Mouse (Mus musculus) olfactory bulb, adult 2 months (tissue): ENCODE measurements around the gene Gm2a. TPM values are rescaled to one million over a fixed set of nuclear protein-coding genes. Genes with fewer than 3 reads are reported as not detected.

Experiments used
- H3K27ac ChIP-seq: fragments of 200-500 bp; 2 replicates; pipeline ENCODE4 v1.5.1; 2012; ENCODE audit warnings: low read depth, low read length; ENCODE audit not compliant: insufficient read depth
- H3K4me1 ChIP-seq: fragments of 200-500 bp; 2 replicates; pipeline ENCODE4 v1.6.1; 2012; ENCODE audit warnings: low read length; ENCODE audit not compliant: control insufficient read depth, insufficient read depth
- H3K4me3 ChIP-seq: fragments of 200-500 bp; 2 replicates; pipeline ENCODE4 v1.5.1; 2012; ENCODE audit warnings: mild to moderate bottlenecking, low read depth, low read length, moderate library complexity; ENCODE audit not compliant: insufficient read depth
- CTCF ChIP-seq: fragments of 200-500 bp; IDR thresholded peaks from 2 replicates; pipeline ENCODE4 v1.5.1; 2012; ENCODE audit warnings: low read depth, mild to moderate bottlenecking, low read length, moderate library complexity; ENCODE audit not compliant: insufficient read depth
- POLR2A ChIP-seq: fragments of 200-500 bp; IDR thresholded peaks from 2 replicates; pipeline ENCODE4 v1.6.1; 2012; ENCODE audit warnings: mild to moderate bottlenecking, low read depth, low read length, moderate library complexity; ENCODE audit not compliant: insufficient read depth
- WGBS: fragments of 180-500 bp; shearing (Covaris S2); methylation state at CpG from one replicate; pipeline ENCODE4 v1.1.7; 2018; 5-methylcytosine and 5-hydroxymethylcytosine counted together
- polyA plus RNA-seq: library from polyadenylated mRNA; stranded (reverse); fragments of >200 nt; gene quantifications from 2 replicates; pipeline ENCODE4 v1.2.4, GENCODE M21; 2012; ENCODE audit warnings: low replicate concordance; ENCODE audit not compliant: missing spikeins, insufficient read depth, insufficient read length

Gene Gm2a
- polyA plus RNA-seq, 1 experiment, result not detected

GRCm38 (mm10) chr11:55134871-55135270 lies 37.0 kb downstream of the Gm2a start:
- TF ChIP-seq POLR2A (no peak), CTCF (no peak)
- 89% methylated on average over 5 of the region's 5 CpGs for WGBS
- no peak overlapping the region for H3K4me3 ChIP-seq
- no peak overlapping the region for H3K27ac ChIP-seq
- peaks cover 4% of the 10 kb centered on the region for H3K4me1 ChIP-seq

- 63% methylated on average over 15 of the region's 15 CpGs for WGBS
- Histone ChIP-seq H3K4me1 (peaks cover 4% of the 10 kb centered on the region), H3K27ac (no peak overlapping the region), H3K4me3 (no peak overlapping the region)
- TF ChIP-seq CTCF (no peak), POLR2A (no peak)
Measured at GRCm38 (mm10) chr11:55136770-55137547, 39.0 kb downstream of the Gm2a start.

- TF ChIP-seq CTCF (no peak), POLR2A (no peak)
- H3K4me1 ChIP-seq, result peaks cover 4% of the 10 kb centered on the region
Measured at GRCm38 (mm10) chr11:55137646-55138045, 39.7 kb downstream of the Gm2a start.

GRCm38 (mm10) chr11:55141502-55141901 lies 43.6 kb downstream of the Gm2a start:
- TF ChIP-seq CTCF (no peak), POLR2A (no peak)
- Histone ChIP-seq H3K4me1 (peaks cover 4% of the 10 kb centered on the region), H3K4me3 (no peak overlapping the region), H3K27ac (no peak overlapping the region)
- 84% methylated on average over 4 of the region's 4 CpGs for WGBS

More at GRCm38 (mm10) chr11:55137646-55138045, 39.7 kb downstream of the Gm2a start:
- H3K4me3 ChIP-seq, result no peak overlapping the region
- no peak overlapping the region for H3K27ac ChIP-seq

- 58% methylated on average over 5 of the region's 5 CpGs for WGBS
- no peaks in the 10 kb centered on the region; the same call in 1 of the 2 replicates for H3K4me1 ChIP-seq
- no peak overlapping the region for H3K27ac ChIP-seq
- H3K4me3 ChIP-seq, result no peak overlapping the region
- no peak for TF ChIP-seq POLR2A
- TF ChIP-seq CTCF, result no peak
Measured at GRCm38 (mm10) chr11:55144011-55144410, 46.1 kb downstream of the Gm2a start.

DNA sequence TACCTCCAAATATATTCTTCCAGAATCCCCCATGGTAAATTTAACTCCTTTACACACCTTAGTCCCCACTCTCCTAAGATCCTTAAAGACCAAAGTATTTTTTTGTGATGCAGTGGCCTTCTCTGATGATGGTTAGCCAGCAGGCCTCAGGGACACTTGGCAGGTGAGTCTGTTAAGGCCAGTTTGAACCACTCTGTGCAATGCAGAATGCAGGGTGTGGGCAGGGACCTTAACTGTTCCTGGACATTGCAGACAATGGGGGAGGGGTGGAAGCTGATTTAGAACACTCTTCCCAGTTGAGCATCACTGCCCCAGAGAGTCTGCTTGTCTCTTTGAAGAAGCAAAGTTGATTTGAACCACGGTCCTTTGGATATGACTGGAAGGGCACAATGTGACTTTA lies 48.9 kb downstream of the Gm2a start:
- TF ChIP-seq CTCF (no peak), POLR2A (no peak)
- Histone ChIP-seq H3K4me3 (no peak overlapping the region), H3K27ac (no peak overlapping the region), H3K4me1 (no peaks in the 10 kb centered on the region)
- 76% methylated on average over 1 of the region's 1 CpGs for WGBS

DNA sequence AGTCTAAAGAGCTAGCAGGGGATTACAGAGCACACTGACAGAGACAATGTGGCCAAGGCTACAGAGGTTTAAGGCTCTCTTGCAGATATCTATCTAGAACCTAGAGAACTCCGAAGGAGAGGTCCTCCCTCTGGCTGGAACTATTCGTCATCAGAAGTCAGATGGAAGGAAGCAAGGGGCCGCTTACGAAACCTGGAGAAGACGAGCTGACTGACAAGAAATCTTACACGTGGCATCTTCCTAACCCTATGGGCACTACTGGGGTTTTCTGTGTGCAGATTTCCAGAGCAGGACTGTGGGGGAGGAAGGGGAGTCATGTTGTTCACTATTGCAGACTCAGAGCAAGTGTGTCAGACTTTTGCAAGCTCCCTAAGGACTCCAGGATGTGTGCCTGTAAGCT lies 49.5 kb downstream of the Gm2a start:
- H3K27ac ChIP-seq, result no peak overlapping the region
- WGBS, result 76% methylated on average over 6 of the region's 6 CpGs
- H3K4me3 ChIP-seq, result no peak overlapping the region
- no peak for TF ChIP-seq CTCF
- no peak for TF ChIP-seq POLR2A
- H3K4me1 ChIP-seq, result no peaks in the 10 kb centered on the region

DNA sequence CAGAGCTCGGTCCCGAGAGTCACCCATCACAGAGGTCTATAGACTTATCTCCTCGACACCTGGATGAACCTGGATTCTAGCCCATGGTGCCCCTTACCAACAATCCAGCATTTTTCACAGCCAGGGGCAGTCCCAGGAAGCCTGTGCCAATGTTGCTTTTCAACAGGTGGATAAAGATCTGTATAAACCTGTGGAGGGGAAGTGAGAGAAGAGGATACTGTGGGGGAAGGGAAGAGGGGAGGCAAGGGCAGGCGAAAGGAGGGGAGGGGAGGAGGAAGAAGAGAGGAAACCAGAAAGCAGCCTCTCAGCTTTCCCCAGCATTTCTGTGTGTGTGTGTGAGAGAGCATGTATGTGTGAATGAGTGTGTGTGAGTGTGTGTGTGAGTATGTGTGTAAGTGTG lies 50.5 kb downstream of the Gm2a start:
- Histone ChIP-seq H3K4me3 (no peak overlapping the region), H3K27ac (no peak overlapping the region), H3K4me1 (no peaks in the 10 kb centered on the region)
- WGBS, result 88% methylated on average over 4 of the region's 4 CpGs
- TF ChIP-seq CTCF, result no peak
- no peak for TF ChIP-seq POLR2A

DNA sequence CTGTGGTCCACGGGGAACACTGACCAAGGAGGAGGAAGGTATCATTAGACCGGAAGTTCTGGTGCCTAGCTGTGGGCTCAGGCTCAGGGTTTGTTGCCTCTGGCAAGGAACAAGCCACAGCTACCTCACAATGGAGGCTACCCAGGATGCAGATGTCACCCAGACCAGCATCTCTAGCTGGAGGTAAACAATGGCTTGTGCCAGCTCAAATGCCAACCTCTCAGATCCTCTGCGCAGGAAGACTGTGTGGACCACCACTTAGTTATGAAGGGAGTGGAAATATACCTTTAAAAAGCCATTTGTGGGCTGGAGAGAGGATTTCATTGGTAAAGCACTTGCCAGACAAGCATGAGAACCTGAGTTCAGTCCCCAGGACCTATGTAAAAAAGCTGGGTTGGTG lies 53.7 kb downstream of the Gm2a start, which contains the start of gene Slc36a3:
TSS of gene Slc36a3 (minus strand) at position 101 of the 400 bp plus-strand sequence.
- no peak within 1 kb of the TSS for H3K27ac ChIP-seq
- H3K4me1 ChIP-seq, result no peaks in the 10 kb centered on the region
- H3K4me3 ChIP-seq, result no peak within 1 kb of the TSS
- no peak for TF ChIP-seq CTCF
- no peak for TF ChIP-seq POLR2A
- 78% methylated on average over 3 of the region's 3 CpGs for WGBS

DNA sequence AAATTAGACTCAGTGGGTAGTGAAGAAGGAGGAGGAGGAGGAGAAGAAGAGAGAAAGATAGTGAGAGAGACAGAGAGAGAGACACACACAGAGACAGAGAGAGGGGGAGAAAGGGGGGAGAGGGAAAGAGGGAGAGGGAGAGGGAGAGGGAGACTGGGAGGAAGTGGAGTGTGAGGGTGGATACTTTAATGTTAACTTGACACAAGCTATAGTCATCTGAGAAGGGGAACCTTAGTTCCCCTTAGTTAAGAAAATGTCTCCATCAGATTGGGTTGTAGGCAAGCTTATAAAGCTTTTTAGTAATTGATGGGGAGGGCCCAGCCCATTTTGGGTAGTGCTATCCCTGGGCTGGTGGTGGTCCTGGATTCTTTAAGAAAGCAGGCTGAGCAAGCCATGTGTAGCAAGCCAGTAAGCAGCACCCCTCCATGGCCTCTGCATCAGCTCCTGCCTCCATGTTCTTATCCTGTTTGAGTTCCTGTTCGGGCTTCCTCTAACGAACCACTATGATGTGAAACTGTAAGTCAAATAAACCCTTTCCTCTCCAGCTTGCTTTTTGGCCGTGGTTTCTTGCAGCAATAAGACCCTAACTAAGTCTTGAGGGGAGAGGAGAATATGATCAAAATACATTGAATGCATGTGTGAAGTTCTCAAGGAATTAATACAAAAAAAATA lies 56.6 kb downstream of the Gm2a start:
- Histone ChIP-seq H3K4me3 (no peak overlapping the region), H3K27ac (no peak overlapping the region), H3K4me1 (no peaks in the 10 kb centered on the region)
- TF ChIP-seq CTCF (no peak), POLR2A (no peak)
- 53% methylated on average over 3 of the region's 3 CpGs for WGBS
